Mouse (Mus musculus): Measurements from ENCODE around the gene Atp5h.

GRCm38 (mm10) chr11:115433342-115433741 lies 13.6 kb upstream of the Atp5h start:
- TF ChIP-seq POLR2A (IDR thresholded peaks at IDR 0.05; ENCODE audit: borderline replicate concordance, low read depth, low read length) (no peak), CTCF (IDR thresholded peaks at IDR 0.05; ENCODE audit: low read depth, low read length) (no peak)
